Mouse (Mus musculus): ENCODE measurements around the gene Odf4. TPM values are rescaled to one million over a fixed set of nuclear protein-coding genes. Genes with fewer than 3 reads are reported as not detected.
"Not testable (repeated sequence)": the region's sequence is repeated elsewhere in the genome, so short reads cannot be mapped to it uniquely, and the experiment has no call there.

Odf4 gene
- under 1 TPM; 0.44 to 0.95 TPM for total RNA-seq (2021)
- long read RNA-seq, experiment 1, partial matches to known transcripts = 0 of 5 reads
- long read RNA-seq, experiment 1, other reads (novel, unspliced or antisense) = 5 of 5 reads
- long read RNA-seq, experiment 2, partial matches to known transcripts = 0 of 2 reads
- long read RNA-seq, experiment 2, other reads (novel, unspliced or antisense) = 2 of 2 reads

DNA sequence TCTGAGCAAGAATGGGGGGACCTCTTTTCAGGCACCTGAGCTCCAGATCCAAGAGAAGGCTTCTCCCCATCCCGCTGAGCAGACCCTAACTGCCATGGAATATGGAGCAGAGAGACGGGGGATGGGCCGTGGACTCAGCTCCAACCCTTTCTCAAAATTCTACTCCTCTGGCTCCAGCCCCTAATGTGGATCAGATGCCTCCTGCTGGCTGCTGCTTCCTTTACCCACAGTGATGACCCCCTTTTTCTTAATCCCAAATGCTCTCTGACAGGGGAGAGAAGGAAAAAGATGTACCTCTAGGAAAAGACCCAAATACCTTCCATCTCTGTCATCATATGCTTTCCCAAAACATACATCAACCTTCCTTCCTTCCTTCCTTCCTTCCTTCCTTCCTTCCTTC, at the start of gene Odf4:
Gene Odf4 (minus strand): TSS at position 101 of the 400 bp plus-strand sequence.
- no peak within 1 kb of the TSS for H3K27ac ChIP-seq
- intact Hi-C loops (cut with DNase I) = no loop called here
- no peak for DNase-seq (ENCODE audit: extremely low spot score in 1 of 2, low spot score in 2 of 2)
- TF ChIP-seq CTCF (IDR thresholded peaks at IDR 0.05) = no peak
- no peak within 1 kb of the TSS for H3K4me3 ChIP-seq

DNA sequence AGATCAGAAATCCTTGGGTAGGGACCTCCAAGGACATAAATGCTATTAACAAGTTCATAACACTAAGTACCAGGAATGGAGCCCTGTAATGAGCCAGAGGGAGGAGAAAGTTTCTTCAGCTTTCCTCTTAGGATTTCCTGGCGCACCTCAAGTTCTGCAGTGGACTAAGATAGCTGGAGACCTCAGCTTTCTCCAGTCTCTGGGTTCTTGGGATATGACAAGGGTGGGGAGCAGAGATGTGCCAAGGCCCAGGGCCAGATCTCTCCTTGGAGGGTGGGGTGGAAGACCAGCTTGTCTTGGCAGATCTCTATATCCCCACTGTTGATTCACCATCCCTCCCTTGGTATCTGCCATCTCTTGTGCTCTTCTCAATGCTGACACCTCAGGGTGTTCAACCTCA, 48.7 kb upstream of the Odf4 start:
- H3K27ac ChIP-seq = no peak overlapping the region
- intact Hi-C loops (cut with DNase I) = no loop called here
- no peak overlapping the region for H3K4me3 ChIP-seq
- no peak for DNase-seq (ENCODE audit: extremely low spot score in 1 of 2, low spot score in 2 of 2)
- TF ChIP-seq CTCF (IDR thresholded peaks at IDR 0.05) = no peak

DNA sequence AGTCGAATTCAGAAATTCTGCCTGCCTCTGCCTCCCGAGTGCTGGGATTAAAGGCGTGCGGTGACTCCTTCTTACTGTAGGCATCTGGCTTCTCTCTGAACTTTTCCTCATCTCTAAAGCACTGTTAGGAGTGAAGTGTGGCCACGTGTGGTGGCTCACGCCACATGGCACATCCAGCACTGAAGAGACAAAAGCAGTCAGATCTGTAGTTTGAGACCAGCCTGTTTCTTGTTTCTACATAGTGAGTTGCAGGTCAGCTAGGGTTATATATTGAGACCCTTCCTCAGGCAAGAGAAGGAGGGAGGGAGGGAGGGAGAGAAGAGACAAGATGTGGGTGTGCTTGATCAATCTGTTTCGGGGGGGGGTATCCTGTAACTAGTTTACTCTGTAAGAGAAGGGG, 48.2 kb upstream of the Odf4 start, which contains the start of gene Rangrf:
Gene Rangrf (minus strand): TSS at position 101 of the 400 bp plus-strand sequence.
- peak within 1 kb of the TSS; percentile 61 for H3K4me3 ChIP-seq
- DNase-seq (ENCODE audit: extremely low spot score in 1 of 2, low spot score in 2 of 2) = no peak
- TF ChIP-seq CTCF (IDR thresholded peaks at IDR 0.05) = no peak
- intact Hi-C loops (cut with DNase I) = no loop called here
- H3K27ac ChIP-seq = no peak within 1 kb of the TSS

DNA sequence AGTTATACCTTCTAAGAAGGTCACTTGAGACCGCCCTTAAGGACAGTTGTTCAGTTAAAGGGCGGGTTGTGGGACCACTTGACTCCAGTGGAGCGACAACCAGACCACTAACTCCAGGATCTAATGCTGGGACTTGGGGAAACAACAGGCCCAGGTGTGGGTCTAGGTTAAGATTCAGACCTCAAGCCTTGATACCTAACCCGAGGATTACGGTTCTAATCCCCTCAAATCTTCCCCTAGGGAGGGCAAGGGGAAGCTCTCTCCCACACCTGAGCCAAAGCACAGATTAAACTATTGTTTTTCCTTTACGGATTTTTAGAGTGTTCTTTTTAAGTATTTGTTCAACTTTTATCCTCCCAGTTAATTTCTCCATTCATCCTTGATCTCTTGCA, 47.2 kb upstream of the Odf4 start:
- TF ChIP-seq CTCF (IDR thresholded peaks at IDR 0.05) = no peak
- H3K27ac ChIP-seq = peak overlapping the region; percentile 47; the same call in 1 of the 2 replicates
- DNase-seq (ENCODE audit: extremely low spot score in 1 of 2, low spot score in 2 of 2) = no peak
- peak overlapping the region; percentile 61 for H3K4me3 ChIP-seq
- intact Hi-C loops (cut with DNase I) = no loop called here

DNA sequence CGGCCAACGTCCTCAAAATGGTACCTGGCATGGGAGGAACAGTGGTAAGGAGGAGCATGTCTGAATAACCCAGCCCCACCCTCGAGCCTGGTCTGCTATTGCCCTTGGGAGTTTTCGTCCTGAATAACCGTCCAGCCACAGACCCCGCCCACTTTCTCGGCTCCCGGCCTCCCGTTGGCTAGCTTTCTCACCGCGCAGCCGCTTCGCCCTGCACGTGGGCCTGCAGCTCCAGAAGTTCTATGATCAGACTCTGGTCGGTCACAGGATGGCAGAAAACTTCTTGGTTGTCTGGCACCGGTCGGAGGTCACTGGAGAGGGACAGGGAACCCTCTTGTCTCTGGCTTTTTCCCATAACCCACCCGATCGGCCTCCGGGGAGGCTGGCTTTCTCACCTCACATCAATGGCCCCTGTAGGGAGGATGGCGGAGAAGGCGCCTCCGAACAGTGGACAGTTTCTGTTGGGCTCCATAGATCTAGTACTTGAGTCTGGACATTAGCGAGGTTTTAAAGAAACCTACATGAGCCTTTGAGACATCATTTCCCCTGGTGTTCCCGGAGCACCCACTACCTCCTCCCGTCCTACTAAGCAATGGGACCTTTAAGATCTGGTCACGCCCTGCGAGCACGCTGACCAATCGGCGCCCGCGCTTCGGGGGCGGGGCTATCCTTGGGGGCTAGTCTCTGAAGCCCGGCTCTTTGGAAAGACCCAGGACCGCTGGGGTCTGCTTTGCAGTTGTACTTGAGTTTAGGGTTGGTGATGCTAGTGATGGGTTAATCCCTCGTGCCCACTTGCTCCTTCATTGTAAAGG, 46.6 kb upstream of the Odf4 start:
- Histone ChIP-seq H3K4me3 (peak overlapping the region; percentile 61), H3K27ac (peak overlapping the region; percentile 47; the same call in 1 of the 2 replicates)
- DNase-seq (ENCODE audit: extremely low spot score in 1 of 2, low spot score in 2 of 2) = peak; percentile 75 to 76
- intact Hi-C loops (cut with DNase I) = not testable (repeated sequence)

DNA sequence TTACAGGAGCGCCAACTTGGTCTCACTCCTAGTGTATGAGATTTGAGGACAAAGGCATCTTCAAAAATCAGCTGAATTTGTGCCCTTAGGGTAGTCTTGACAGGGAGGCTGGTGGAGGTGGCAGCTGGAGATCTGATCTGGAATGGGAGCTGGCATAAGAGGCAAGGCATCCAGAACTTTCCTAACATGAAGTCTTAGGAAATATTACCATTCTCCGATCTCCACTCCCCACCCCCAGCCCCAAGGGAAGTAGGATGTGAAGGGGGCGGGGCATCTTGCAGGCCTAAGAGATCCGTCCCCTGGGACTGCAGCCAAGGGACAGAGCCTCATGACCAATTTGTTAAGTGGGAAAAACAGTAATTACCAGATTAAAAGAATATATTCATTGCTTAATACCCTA, 43.4 kb upstream of the Odf4 start:
- Histone ChIP-seq H3K27ac (no peak overlapping the region), H3K4me3 (no peak overlapping the region)
- DNase-seq (ENCODE audit: extremely low spot score in 1 of 2, low spot score in 2 of 2) = no peak
- intact Hi-C loops (cut with DNase I) = no loop called here
- no peak for TF ChIP-seq CTCF (IDR thresholded peaks at IDR 0.05)

DNA sequence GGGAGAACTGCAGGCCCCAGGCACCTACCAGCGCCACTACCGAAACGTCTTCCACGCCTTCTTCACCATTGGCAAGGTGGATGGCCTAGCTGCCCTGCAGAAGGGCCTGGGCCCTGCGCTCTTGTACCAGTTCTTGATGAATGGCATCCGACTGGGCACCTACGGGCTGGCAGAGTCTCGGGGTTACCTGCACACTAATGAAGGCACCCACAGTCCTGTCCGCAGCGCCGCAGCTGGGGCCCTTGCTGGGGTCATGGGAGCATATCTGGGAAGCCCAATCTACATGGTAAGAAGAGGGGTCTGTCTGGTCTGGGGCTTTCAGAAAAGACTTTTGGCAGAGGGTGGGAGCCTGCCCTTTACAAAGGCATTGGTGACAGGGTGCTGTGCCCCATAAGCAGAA, 41.9 kb upstream of the Odf4 start:
- no peak for TF ChIP-seq CTCF (IDR thresholded peaks at IDR 0.05)
- intact Hi-C loops (cut with DNase I) = loop anchor here (5.0 kb wide), 1 partner anchor 66 kb away; the partner anchor contains the start of gene Rpl26
- no peak overlapping the region for H3K27ac ChIP-seq
- DNase-seq (ENCODE audit: extremely low spot score in 1 of 2, low spot score in 2 of 2) = no peak
- peak overlapping the region; percentile 70 for H3K4me3 ChIP-seq

DNA sequence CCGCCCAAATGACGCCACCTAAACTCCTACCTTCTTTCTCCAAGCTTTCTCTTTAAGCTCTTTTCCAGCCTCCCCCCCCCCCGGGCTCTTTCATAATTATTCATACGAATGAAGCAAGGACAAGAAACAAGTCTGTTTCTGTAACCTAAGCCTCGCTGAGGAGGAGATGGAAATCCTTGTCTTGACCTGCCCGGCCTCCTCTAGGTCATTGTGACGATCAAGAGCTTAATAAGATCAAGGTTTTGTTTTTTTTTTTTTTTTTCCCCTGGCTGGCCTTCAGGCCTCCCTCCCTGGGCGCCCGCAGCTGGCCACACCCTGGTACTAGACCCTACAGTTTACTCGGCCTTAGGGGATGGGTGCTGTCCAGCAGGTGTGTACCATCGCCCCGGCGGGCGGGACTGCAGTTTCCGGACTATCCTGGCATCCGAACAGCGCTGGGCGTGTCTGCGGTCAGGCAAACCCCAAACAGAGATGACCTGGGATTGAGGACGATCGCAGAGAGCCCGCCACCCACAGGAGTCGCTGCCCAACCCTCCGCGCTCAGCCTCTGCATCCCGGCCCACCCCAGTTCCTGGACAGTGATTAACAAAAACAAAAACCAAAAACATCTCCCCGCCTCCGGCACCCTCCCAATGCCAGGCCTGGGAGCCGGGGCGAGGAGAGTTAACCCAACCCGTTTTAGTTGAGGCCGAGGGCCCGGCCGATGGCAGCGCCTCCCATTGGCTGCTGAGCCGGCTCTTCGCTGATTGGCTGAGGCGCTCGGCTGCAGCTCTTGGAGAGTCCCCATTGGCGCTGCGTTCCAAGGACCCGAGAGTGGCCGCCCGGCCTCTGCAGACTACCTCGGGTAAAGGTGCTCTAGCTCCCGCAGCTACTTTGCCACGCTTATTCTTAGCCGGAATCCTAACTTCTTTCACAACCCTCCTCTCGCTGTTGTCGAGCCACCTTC, 40.7 kb upstream of the Odf4 start, which contains the start of gene Slc25a35:
Gene Slc25a35 (plus strand): TSS at position 795 of the 946 bp plus-strand sequence.
- Histone ChIP-seq H3K27ac (peak within 1 kb of the TSS; percentile 93), H3K4me3 (peak within 1 kb of the TSS; percentile 70)
- intact Hi-C loops (cut with DNase I) = loop anchor here (2.0 to 5.0 kb wide), 2 partner anchors 29 to 65 kb away; partner anchors contain the start of gene Rpl26
- no peak; the same call in none of the 2 replicates for TF ChIP-seq CTCF (IDR thresholded peaks at IDR 0.05)
- DNase-seq (ENCODE audit: extremely low spot score in 1 of 2, low spot score in 2 of 2) = peak; percentile 89 to 91

DNA sequence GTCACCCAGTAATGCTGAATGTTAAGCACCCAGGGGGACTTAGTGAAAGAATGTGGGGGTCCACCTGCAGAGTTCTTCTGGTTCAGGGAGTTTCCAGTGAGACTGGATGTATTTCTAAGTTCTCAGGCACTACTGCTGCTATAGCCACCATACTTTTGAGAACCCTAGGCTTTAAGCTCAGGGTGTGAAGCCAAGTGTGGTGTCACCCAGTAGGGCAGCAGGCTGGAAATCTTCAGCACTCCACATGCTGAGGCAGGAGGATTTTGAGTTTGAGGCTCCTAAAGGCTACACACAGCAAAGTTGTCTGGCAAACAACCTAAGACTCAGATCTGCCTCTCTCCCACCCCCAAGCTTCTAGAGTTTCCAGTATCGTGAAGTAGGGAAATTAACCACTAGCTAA, 39.7 kb upstream of the Odf4 start:
- Histone ChIP-seq H3K27ac (no peak overlapping the region), H3K4me3 (no peak overlapping the region)
- no peak for DNase-seq (ENCODE audit: extremely low spot score in 1 of 2, low spot score in 2 of 2)
- intact Hi-C loops (cut with DNase I) = loop anchor here (2.0 to 5.0 kb wide), 2 partner anchors 28 to 64 kb away; partner anchors contain the start of gene Rpl26
- TF ChIP-seq CTCF (IDR thresholded peaks at IDR 0.05) = no peak

DNA sequence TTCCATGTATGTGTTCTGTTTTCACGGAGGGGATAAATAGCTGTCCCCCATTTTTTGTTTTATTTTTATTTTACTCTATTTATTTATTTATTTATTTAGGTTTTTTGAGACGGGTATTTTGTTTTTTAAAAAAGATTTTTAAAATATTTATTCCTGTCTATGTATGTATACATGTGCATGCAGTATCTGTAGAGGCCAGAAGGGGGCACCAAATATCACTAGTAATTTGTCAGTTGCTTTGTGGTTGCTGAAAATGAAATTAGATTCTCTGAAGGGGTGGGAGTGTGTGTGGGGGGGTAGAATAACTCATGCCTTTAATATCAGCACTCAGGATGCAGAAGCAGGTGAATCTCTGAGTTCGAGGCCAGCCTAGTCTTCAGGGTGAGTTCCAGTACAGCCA, 39.0 kb upstream of the Odf4 start:
- H3K4me3 ChIP-seq = no peak overlapping the region
- no peak overlapping the region for H3K27ac ChIP-seq
- peak; percentile 68 for TF ChIP-seq CTCF (IDR thresholded peaks at IDR 0.05)
- intact Hi-C loops (cut with DNase I) = loop anchor here (2.0 to 5.0 kb wide), 2 partner anchors 27 to 64 kb away; partner anchors contain the start of gene Rpl26
- DNase-seq (ENCODE audit: extremely low spot score in 1 of 2, low spot score in 2 of 2) = no peak

DNA sequence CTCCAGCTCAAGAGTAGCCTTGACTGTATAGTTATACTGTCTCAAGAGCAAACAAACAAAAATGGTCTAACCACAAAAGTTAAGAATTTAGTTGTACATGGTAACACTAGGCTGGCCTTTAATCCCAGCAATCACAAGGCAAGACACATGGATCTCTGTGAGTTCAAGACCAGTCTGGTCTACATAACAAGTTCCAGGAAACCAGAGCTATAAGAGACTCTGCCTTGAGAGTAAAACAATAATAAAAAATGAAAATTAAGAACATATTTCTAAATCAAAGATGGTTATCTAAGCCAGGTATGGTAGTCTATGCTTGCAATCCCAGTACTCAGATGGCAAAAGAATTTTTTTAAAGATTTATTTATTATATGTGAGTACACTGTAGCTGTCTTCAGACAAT, 38.2 kb upstream of the Odf4 start:
- DNase-seq (ENCODE audit: extremely low spot score in 1 of 2, low spot score in 2 of 2) = no peak
- Histone ChIP-seq H3K4me3 (no peak overlapping the region), H3K27ac (no peak overlapping the region)
- no peak for TF ChIP-seq CTCF (IDR thresholded peaks at IDR 0.05)
- intact Hi-C loops (cut with DNase I) = loop anchor here (5.0 kb wide), 1 partner anchor 63 kb away; the partner anchor contains the start of gene Rpl26

Measured in left cerebral cortex, adult 2 months (tissue).